Mouse (Mus musculus) stomach, postnatal 0 days (tissue): ENCODE results near the gene Prune2.

ENCODE experiments used
- CTCF ChIP-seq: IDR thresholded peaks from 2 replicates; pipeline ENCODE4 v1.5.1; 2016; ENCODE audit warnings: antibody characterized with exemption, low read depth, mild to moderate bottlenecking, moderate library complexity
- EP300 ChIP-seq: optimal IDR thresholded peaks from 2 replicates; pipeline ENCODE3; 2016; ENCODE audit warnings: antibody characterized with exemption

GRCm38 (mm10) chr19:17241206-17241605 is 285.3 kb downstream of the Prune2 start:
- TF ChIP-seq CTCF = no peak
- TF ChIP-seq EP300 = no peak
